Mouse (Mus musculus): ENCODE measurements around the gene Hap1. TPM values are rescaled to one million over a fixed set of nuclear protein-coding genes. Genes with fewer than 3 reads are reported as not detected.

Gene Hap1
- total and polyA plus RNA-seq, 3 experiments = 1.3 to 1.5 (median 1.4) TPM

DNA sequence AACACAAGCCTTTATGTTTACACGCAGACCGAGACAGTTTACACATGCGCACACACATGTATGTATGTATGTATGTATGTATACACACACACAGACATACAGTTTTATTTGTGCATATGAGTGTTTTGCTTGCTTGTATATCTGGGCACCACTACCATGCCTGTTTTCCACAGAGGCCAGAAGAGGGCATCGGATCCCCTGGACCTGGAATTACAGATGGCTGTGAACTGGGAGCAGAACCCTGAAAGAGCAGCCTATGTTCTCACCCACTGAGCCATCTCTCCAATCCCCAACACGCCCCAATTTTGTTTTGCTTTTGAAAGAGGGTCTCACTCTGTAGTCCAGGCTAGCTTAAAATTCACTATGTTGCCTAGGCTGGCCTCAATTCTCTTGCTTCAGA is 1.5 kb upstream of the Hap1 start:
- DNase-seq = no peak
- no peaks in the 10 kb centered on the region for H3K79me2 ChIP-seq (replicated peaks; ENCODE audit: control insufficient read depth, insufficient read depth, low read length)
- H3K27me3 ChIP-seq (ENCODE audit: control insufficient read depth, insufficient read depth, low read length) = 0 out of 2 replicates have a peak, but pooled peaks cover 2% of the 10 kb centered on the region
- no peak overlapping the region for H3K27ac ChIP-seq
- peaks cover 2% of the 10 kb centered on the region; the same call in 1 of the 2 replicates for H3K4me1 ChIP-seq (ENCODE audit: control insufficient read depth, insufficient read depth, low read length)
- no peak for TF ChIP-seq POLR2A (IDR thresholded peaks at IDR 0.05; ENCODE audit: insufficient read depth, low read depth, low read length)
- TF ChIP-seq CTCF (IDR thresholded peaks at IDR 0.05) = peak; percentile 21; the same call in 1 of the 2 replicates
- 62% methylated on average over 5 of the region's 5 CpGs for WGBS
- H3K9ac ChIP-seq (ENCODE audit: low read depth, low read length) = no peak overlapping the region
- no peak overlapping the region for H3K4me3 ChIP-seq
- intact Hi-C loops (cut with DNase I) = no loop called here
- H3K36me3 ChIP-seq (ENCODE audit: control insufficient read depth, insufficient read depth, low read length) = no peaks in the 10 kb centered on the region

DNA sequence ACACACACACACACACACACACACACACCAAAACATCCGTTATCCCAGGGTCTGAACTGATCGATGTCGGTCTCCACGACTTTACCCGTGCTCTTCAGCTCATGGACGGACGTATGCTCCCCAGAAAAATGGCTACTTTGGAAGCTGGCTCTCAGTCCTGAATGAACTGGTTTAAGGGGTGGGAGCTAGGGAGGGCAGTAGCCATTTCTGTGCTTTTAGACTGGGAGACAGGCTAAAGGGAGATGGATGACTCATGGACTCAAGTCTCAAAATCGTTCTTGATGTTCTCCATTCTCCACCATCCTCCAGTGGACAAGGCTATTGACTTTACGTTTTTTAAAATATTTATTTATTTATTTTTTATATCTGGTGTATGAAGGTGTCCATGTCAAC is 887 bp upstream of the Hap1 start:
- H3K79me2 ChIP-seq (replicated peaks; ENCODE audit: control insufficient read depth, insufficient read depth, low read length) = no peaks in the 10 kb centered on the region
- 0 out of 2 replicates have a peak, but pooled peaks cover 2% of the 10 kb centered on the region for H3K27me3 ChIP-seq (ENCODE audit: control insufficient read depth, insufficient read depth, low read length)
- H3K9ac ChIP-seq (ENCODE audit: low read depth, low read length) = no peak overlapping the region
- no peak for TF ChIP-seq EP300 (IDR thresholded peaks at IDR 0.05; ENCODE audit: insufficient read depth, low read depth, low read length)
- no peak for TF ChIP-seq CTCF (IDR thresholded peaks at IDR 0.05)
- TF ChIP-seq POLR2A (IDR thresholded peaks at IDR 0.05; ENCODE audit: insufficient read depth, low read depth, low read length) = no peak
- intact Hi-C loops (cut with DNase I) = no loop called here
- peaks cover 2% of the 10 kb centered on the region; the same call in 1 of the 2 replicates for H3K4me1 ChIP-seq (ENCODE audit: control insufficient read depth, insufficient read depth, low read length)
- no peaks in the 10 kb centered on the region for H3K36me3 ChIP-seq (ENCODE audit: control insufficient read depth, insufficient read depth, low read length)
- WGBS = 17% methylated on average over 9 of the region's 9 CpGs
- H3K27ac ChIP-seq = no peak overlapping the region
- H3K4me3 ChIP-seq = no peak overlapping the region
- no peak for DNase-seq

DNA sequence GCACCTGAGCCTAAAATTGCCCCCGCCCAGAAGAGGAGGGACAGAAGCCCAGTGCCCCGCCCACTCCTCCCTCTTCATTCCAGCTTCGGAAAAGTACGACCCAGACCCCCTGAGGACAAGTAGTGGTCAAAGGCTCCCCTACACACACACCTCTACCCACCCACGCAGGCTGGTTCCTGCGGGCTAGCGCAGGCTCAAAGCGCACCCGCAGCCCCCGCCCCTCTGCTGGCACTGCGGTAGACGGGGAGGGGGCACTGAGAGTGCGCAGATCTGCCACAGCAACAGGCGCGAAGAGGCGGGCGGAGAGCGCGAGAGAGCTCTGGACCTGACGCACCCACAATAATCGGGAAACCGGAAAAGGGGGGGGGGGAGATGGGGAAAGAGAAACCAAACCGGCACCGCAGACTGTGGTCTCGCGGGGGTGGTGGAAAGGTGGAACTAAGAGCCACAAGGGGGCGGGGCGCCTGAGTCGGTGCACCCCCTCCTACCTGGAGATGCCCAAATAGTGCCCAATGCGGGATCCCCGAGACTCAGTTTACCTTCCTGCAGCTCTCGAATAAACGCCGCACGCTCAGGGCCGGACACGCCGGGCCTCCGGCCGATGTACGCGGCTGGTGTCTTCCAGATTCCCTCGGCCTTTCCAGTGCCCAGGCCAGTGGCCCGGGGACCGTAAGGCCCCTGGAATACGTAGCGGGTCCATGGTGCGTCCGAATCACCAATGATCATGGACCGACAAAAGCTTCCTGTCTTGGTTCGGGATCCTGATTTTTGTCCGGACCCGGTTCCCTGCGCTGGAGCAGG is 577 bp downstream of the Hap1 start:
- peak overlapping the region; percentile 76 for H3K9ac ChIP-seq (ENCODE audit: low read depth, low read length)
- peak; percentile 23 for TF ChIP-seq CTCF (IDR thresholded peaks at IDR 0.05)
- TF ChIP-seq POLR2A (IDR thresholded peaks at IDR 0.05; ENCODE audit: insufficient read depth, low read depth, low read length) = no peak
- TF ChIP-seq EP300 (IDR thresholded peaks at IDR 0.05; ENCODE audit: insufficient read depth, low read depth, low read length) = no peak
- under 1% methylated on average over 54 of the region's 54 CpGs for WGBS
- intact Hi-C loops (cut with DNase I) = no loop called here
- 0 out of 2 replicates have a peak, but pooled peaks cover 2% of the 10 kb centered on the region for H3K27me3 ChIP-seq (ENCODE audit: control insufficient read depth, insufficient read depth, low read length)
- H3K4me1 ChIP-seq (ENCODE audit: control insufficient read depth, insufficient read depth, low read length) = peaks cover 2% of the 10 kb centered on the region; the same call in 1 of the 2 replicates
- H3K36me3 ChIP-seq (ENCODE audit: control insufficient read depth, insufficient read depth, low read length) = no peaks in the 10 kb centered on the region
- DNase-seq = peak; percentile 53 to 61
- peak overlapping the region; percentile 89 for H3K4me3 ChIP-seq
- H3K79me2 ChIP-seq (replicated peaks; ENCODE audit: control insufficient read depth, insufficient read depth, low read length) = no peaks in the 10 kb centered on the region
- peak overlapping the region; percentile 20; the same call in 1 of the 2 replicates for H3K27ac ChIP-seq

DNA sequence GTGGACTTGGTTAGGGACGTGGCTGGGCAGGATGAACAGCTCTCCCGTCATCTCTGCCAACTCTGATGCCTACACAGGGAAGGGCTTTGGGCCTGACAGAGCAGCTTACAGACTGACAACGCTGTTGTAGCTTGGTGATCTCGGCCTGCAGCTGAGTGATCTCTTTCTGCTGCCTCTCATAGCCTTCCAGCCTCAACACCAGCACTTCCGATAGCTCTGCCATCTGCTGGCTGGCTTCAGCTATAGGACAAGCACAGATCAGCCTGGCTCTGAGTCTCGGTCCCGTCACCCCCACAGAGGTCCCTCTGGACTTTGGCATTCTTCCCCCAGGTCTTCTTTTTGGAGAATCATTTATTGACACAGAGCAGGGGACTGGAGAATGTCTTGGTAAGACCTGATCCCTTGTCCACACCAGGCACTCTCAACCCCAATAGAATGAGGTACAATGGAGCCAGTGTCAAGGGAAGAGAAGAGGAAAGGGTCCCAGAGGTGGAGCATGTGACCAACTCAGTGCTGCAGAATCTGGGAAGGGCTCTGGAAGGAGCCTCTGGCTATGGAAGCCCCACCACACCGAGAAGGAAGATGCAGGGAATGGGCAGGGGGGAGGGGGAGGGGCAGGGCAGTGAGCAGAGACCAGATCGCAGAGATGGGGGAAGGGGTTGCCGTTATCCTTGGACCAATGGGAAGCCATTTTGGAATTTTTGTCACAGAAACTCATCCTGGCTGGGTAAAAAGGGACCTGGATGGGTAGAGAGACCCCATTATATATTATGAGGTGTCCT is 3.7 kb downstream of the Hap1 start:
- Histone ChIP-seq H3K9ac (ENCODE audit: low read depth, low read length) (no peak overlapping the region), H3K36me3 (ENCODE audit: control insufficient read depth, insufficient read depth, low read length) (no peaks in the 10 kb centered on the region), H3K79me2 (replicated peaks; ENCODE audit: control insufficient read depth, insufficient read depth, low read length) (no peaks in the 10 kb centered on the region), H3K4me3 (no peak overlapping the region), H3K4me1 (ENCODE audit: control insufficient read depth, insufficient read depth, low read length) (peaks cover 2% of the 10 kb centered on the region; the same call in 1 of the 2 replicates), H3K27ac (no peak overlapping the region), H3K27me3 (ENCODE audit: control insufficient read depth, insufficient read depth, low read length) (0 out of 2 replicates have a peak, but pooled peaks cover 2% of the 10 kb centered on the region)
- TF ChIP-seq EP300 (IDR thresholded peaks at IDR 0.05; ENCODE audit: insufficient read depth, low read depth, low read length) = no peak
- TF ChIP-seq POLR2A (IDR thresholded peaks at IDR 0.05; ENCODE audit: insufficient read depth, low read depth, low read length) = no peak
- peak; percentile 52 for TF ChIP-seq CTCF (IDR thresholded peaks at IDR 0.05)
- no peak for DNase-seq
- intact Hi-C loops (cut with DNase I) = no loop called here
- 32% methylated on average over 10 of the region's 10 CpGs for WGBS

DNA sequence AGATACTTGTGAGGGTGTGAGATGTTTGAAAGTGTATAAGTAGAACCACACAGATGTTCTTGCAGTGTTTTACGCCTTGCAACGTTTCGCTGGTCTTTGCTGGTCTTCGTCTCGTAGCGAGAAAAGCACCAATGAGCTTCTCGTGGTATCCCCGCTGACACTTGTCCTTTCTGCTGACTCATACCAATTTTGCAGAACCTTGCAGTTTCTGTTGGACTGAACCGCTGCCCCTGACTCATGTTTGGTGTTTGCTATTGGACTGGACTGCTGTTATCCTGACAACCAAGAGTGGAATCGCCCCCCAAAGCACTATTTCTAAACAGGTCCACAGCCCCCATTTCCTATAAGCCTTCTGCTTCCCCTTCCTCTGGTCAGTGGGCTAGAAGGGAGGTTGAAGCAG is 11.7 kb downstream of the Hap1 start:
- no peak for DNase-seq
- Histone ChIP-seq H3K9ac (ENCODE audit: low read depth, low read length) (no peak overlapping the region), H3K4me3 (no peak overlapping the region), H3K36me3 (ENCODE audit: control insufficient read depth, insufficient read depth, low read length) (no peaks in the 10 kb centered on the region), H3K79me2 (replicated peaks; ENCODE audit: control insufficient read depth, insufficient read depth, low read length) (no peaks in the 10 kb centered on the region; the same call in 1 of the 2 replicates), H3K27me3 (ENCODE audit: control insufficient read depth, insufficient read depth, low read length) (no peaks in the 10 kb centered on the region), H3K27ac (no peak overlapping the region), H3K4me1 (ENCODE audit: control insufficient read depth, insufficient read depth, low read length) (no peaks in the 10 kb centered on the region)
- TF ChIP-seq POLR2A (IDR thresholded peaks at IDR 0.05; ENCODE audit: insufficient read depth, low read depth, low read length) (no peak), CTCF (IDR thresholded peaks at IDR 0.05) (no peak), EP300 (IDR thresholded peaks at IDR 0.05; ENCODE audit: insufficient read depth, low read depth, low read length) (no peak)
- 86% methylated on average over 10 of the region's 10 CpGs for WGBS
- intact Hi-C loops (cut with DNase I) = no loop called here
